Mouse (Mus musculus): ENCODE measurements around the gene Ggt6. TPM values are rescaled to one million over a fixed set of nuclear protein-coding genes. Genes with fewer than 3 reads are reported as not detected.

Gene Ggt6
- polyA plus RNA-seq, 1 experiment from 2014 or later, result not detected

- no peak overlapping the region for H3K4me2 ChIP-seq (replicated peaks; ENCODE audit: low read depth, low read length)
- no peaks in the 10 kb centered on the region for H3K4me1 ChIP-seq (replicated peaks; ENCODE audit: control insufficient read depth, insufficient read depth, low read length)
- H3K27ac ChIP-seq (ENCODE audit: low read depth, low read length), result no peak overlapping the region
- no peak overlapping the region for H3K9ac ChIP-seq (ENCODE audit: low read depth, low read length)
- 93% methylated on average over 10 of the region's 10 CpGs for WGBS
- no peaks in the 10 kb centered on the region for H3K9me3 ChIP-seq (ENCODE audit: control insufficient read depth, low read length)
- ATAC-seq (ENCODE audit: low FRiP score), result no peak
- DNase-seq (ENCODE audit: low spot score), result no peak
- no peaks in the 10 kb centered on the region for H3K36me3 ChIP-seq (ENCODE audit: control insufficient read depth, insufficient read depth, low read length)
- H3K27me3 ChIP-seq (ENCODE audit: control insufficient read depth, insufficient read depth, low read length), result no peaks in the 10 kb centered on the region
- no peak overlapping the region for H3K4me3 ChIP-seq (ENCODE audit: low read depth, low read length)
Observed at GRCm38 (mm10) chr11:72397072-72397471, 38.3 kb upstream of the Ggt6 start.

- ATAC-seq (ENCODE audit: low FRiP score) (no peak), DNase-seq (ENCODE audit: low spot score) (no peak)
- 86% methylated on average over 8 of the region's 8 CpGs for WGBS
- Histone ChIP-seq H3K27me3 (ENCODE audit: control insufficient read depth, insufficient read depth, low read length) (no peaks in the 10 kb centered on the region), H3K4me3 (ENCODE audit: low read depth, low read length) (no peak overlapping the region), H3K36me3 (ENCODE audit: control insufficient read depth, insufficient read depth, low read length) (no peaks in the 10 kb centered on the region), H3K9ac (ENCODE audit: low read depth, low read length) (no peak overlapping the region), H3K4me1 (replicated peaks; ENCODE audit: control insufficient read depth, insufficient read depth, low read length) (no peaks in the 10 kb centered on the region), H3K9me3 (ENCODE audit: control insufficient read depth, low read length) (no peaks in the 10 kb centered on the region), H3K4me2 (replicated peaks; ENCODE audit: low read depth, low read length) (no peak overlapping the region), H3K27ac (ENCODE audit: low read depth, low read length) (no peak overlapping the region)
Observed at GRCm38 (mm10) chr11:72397811-72398525, 37.4 kb upstream of the Ggt6 start.

- no peak for ATAC-seq (ENCODE audit: low FRiP score)
- Histone ChIP-seq H3K9me3 (ENCODE audit: control insufficient read depth, low read length) (no peaks in the 10 kb centered on the region), H3K27me3 (ENCODE audit: control insufficient read depth, insufficient read depth, low read length) (no peaks in the 10 kb centered on the region), H3K4me1 (replicated peaks; ENCODE audit: control insufficient read depth, insufficient read depth, low read length) (no peaks in the 10 kb centered on the region; the same call in 1 of the 2 replicates), H3K9ac (ENCODE audit: low read depth, low read length) (no peak overlapping the region), H3K27ac (ENCODE audit: low read depth, low read length) (no peak overlapping the region), H3K4me2 (replicated peaks; ENCODE audit: low read depth, low read length) (no peak overlapping the region), H3K4me3 (ENCODE audit: low read depth, low read length) (no peak overlapping the region), H3K36me3 (ENCODE audit: control insufficient read depth, insufficient read depth, low read length) (no peaks in the 10 kb centered on the region)
- no peak for DNase-seq (ENCODE audit: low spot score)
- WGBS, result 78% methylated on average over 12 of the region's 12 CpGs
Observed at GRCm38 (mm10) chr11:72401068-72401467, 34.3 kb upstream of the Ggt6 start.

- DNase-seq (ENCODE audit: low spot score) (no peak), ATAC-seq (ENCODE audit: low FRiP score) (no peak)
- H3K27me3 ChIP-seq (ENCODE audit: control insufficient read depth, insufficient read depth, low read length), result no peaks in the 10 kb centered on the region
- H3K9ac ChIP-seq (ENCODE audit: low read depth, low read length), result no peak overlapping the region
- no peak overlapping the region for H3K4me3 ChIP-seq (ENCODE audit: low read depth, low read length)
- no peak overlapping the region for H3K27ac ChIP-seq (ENCODE audit: low read depth, low read length)
- H3K4me1 ChIP-seq (replicated peaks; ENCODE audit: control insufficient read depth, insufficient read depth, low read length), result no peaks in the 10 kb centered on the region; the same call in 1 of the 2 replicates
- no peaks in the 10 kb centered on the region for H3K36me3 ChIP-seq (ENCODE audit: control insufficient read depth, insufficient read depth, low read length)
- 64% methylated on average over 5 of the region's 5 CpGs for WGBS
- no peaks in the 10 kb centered on the region for H3K9me3 ChIP-seq (ENCODE audit: control insufficient read depth, low read length)
- no peak overlapping the region for H3K4me2 ChIP-seq (replicated peaks; ENCODE audit: low read depth, low read length)
Observed at GRCm38 (mm10) chr11:72402017-72402416, 33.3 kb upstream of the Ggt6 start.

GRCm38 (mm10) chr11:72402969-72403368, 32.4 kb upstream of the Ggt6 start:
- H3K4me2 ChIP-seq (replicated peaks; ENCODE audit: low read depth, low read length), result no peak overlapping the region
- H3K4me1 ChIP-seq (replicated peaks; ENCODE audit: control insufficient read depth, insufficient read depth, low read length), result no peaks in the 10 kb centered on the region; the same call in 1 of the 2 replicates
- ATAC-seq (ENCODE audit: low FRiP score) (no peak), DNase-seq (ENCODE audit: low spot score) (no peak)
- no peak overlapping the region for H3K4me3 ChIP-seq (ENCODE audit: low read depth, low read length)
- H3K36me3 ChIP-seq (ENCODE audit: control insufficient read depth, insufficient read depth, low read length), result no peaks in the 10 kb centered on the region
- WGBS, result 88% methylated on average over 12 of the region's 12 CpGs
- no peaks in the 10 kb centered on the region for H3K27me3 ChIP-seq (ENCODE audit: control insufficient read depth, insufficient read depth, low read length)
- H3K9ac ChIP-seq (ENCODE audit: low read depth, low read length), result no peak overlapping the region
- no peaks in the 10 kb centered on the region for H3K9me3 ChIP-seq (ENCODE audit: control insufficient read depth, low read length)
- H3K27ac ChIP-seq (ENCODE audit: low read depth, low read length), result no peak overlapping the region

GRCm38 (mm10) chr11:72405532-72405931, 29.8 kb upstream of the Ggt6 start:
- H3K36me3 ChIP-seq (ENCODE audit: control insufficient read depth, insufficient read depth, low read length), result no peaks in the 10 kb centered on the region
- H3K9ac ChIP-seq (ENCODE audit: low read depth, low read length), result no peak overlapping the region
- H3K4me3 ChIP-seq (ENCODE audit: low read depth, low read length), result no peak overlapping the region
- no peak overlapping the region for H3K27ac ChIP-seq (ENCODE audit: low read depth, low read length)
- H3K4me2 ChIP-seq (replicated peaks; ENCODE audit: low read depth, low read length), result no peak overlapping the region
- no peaks in the 10 kb centered on the region; the same call in 1 of the 2 replicates for H3K4me1 ChIP-seq (replicated peaks; ENCODE audit: control insufficient read depth, insufficient read depth, low read length)
- no peak for ATAC-seq (ENCODE audit: low FRiP score)
- H3K9me3 ChIP-seq (ENCODE audit: control insufficient read depth, low read length), result no peaks in the 10 kb centered on the region
- peaks cover under 1% of the 10 kb centered on the region; the same call in 1 of the 2 replicates for H3K27me3 ChIP-seq (ENCODE audit: control insufficient read depth, insufficient read depth, low read length)
- DNase-seq (ENCODE audit: low spot score), result no peak
- WGBS, result 62% methylated on average over 4 of the region's 4 CpGs

GRCm38 (mm10) chr11:72406079-72406675, 29.1 kb upstream of the Ggt6 start:
- ATAC-seq (ENCODE audit: low FRiP score), result no peak
- H3K27ac ChIP-seq (ENCODE audit: low read depth, low read length), result no peak overlapping the region

GRCm38 (mm10) chr11:72407081-72407480, 28.2 kb upstream of the Ggt6 start:
- WGBS, result 17% methylated on average over 3 of the region's 3 CpGs
- ATAC-seq (ENCODE audit: low FRiP score), result no peak

More at GRCm38 (mm10) chr11:72406079-72406675, 29.1 kb upstream of the Ggt6 start:
- DNase-seq (ENCODE audit: low spot score), result no peak
- Histone ChIP-seq H3K4me1 (replicated peaks; ENCODE audit: control insufficient read depth, insufficient read depth, low read length) (no peaks in the 10 kb centered on the region; the same call in 1 of the 2 replicates), H3K36me3 (ENCODE audit: control insufficient read depth, insufficient read depth, low read length) (no peaks in the 10 kb centered on the region), H3K9me3 (ENCODE audit: control insufficient read depth, low read length) (no peaks in the 10 kb centered on the region), H3K4me3 (ENCODE audit: low read depth, low read length) (no peak overlapping the region), H3K4me2 (replicated peaks; ENCODE audit: low read depth, low read length) (no peak overlapping the region), H3K27me3 (ENCODE audit: control insufficient read depth, insufficient read depth, low read length) (peaks cover 3% of the 10 kb centered on the region), H3K9ac (ENCODE audit: low read depth, low read length) (no peak overlapping the region)
- 50% methylated on average over 8 of the region's 8 CpGs for WGBS

GRCm38 (mm10) chr11:72407574-72407973, 27.8 kb upstream of the Ggt6 start:
- Histone ChIP-seq H3K9me3 (ENCODE audit: control insufficient read depth, low read length) (no peaks in the 10 kb centered on the region), H3K4me2 (replicated peaks; ENCODE audit: low read depth, low read length) (no peak overlapping the region), H3K4me3 (ENCODE audit: low read depth, low read length) (no peak overlapping the region), H3K27me3 (ENCODE audit: control insufficient read depth, insufficient read depth, low read length) (peaks cover 3% of the 10 kb centered on the region), H3K9ac (ENCODE audit: low read depth, low read length) (no peak overlapping the region), H3K36me3 (ENCODE audit: control insufficient read depth, insufficient read depth, low read length) (no peaks in the 10 kb centered on the region), H3K27ac (ENCODE audit: low read depth, low read length) (no peak overlapping the region), H3K4me1 (replicated peaks; ENCODE audit: control insufficient read depth, insufficient read depth, low read length) (no peaks in the 10 kb centered on the region; the same call in 1 of the 2 replicates)
- DNase-seq (ENCODE audit: low spot score) (no peak), ATAC-seq (ENCODE audit: low FRiP score) (no peak)
- 17% methylated on average over 7 of the region's 7 CpGs for WGBS

More at GRCm38 (mm10) chr11:72407081-72407480, 28.2 kb upstream of the Ggt6 start:
- Histone ChIP-seq H3K9me3 (ENCODE audit: control insufficient read depth, low read length) (no peaks in the 10 kb centered on the region), H3K27me3 (ENCODE audit: control insufficient read depth, insufficient read depth, low read length) (peaks cover 3% of the 10 kb centered on the region), H3K4me1 (replicated peaks; ENCODE audit: control insufficient read depth, insufficient read depth, low read length) (no peaks in the 10 kb centered on the region; the same call in 1 of the 2 replicates), H3K27ac (ENCODE audit: low read depth, low read length) (no peak overlapping the region), H3K4me2 (replicated peaks; ENCODE audit: low read depth, low read length) (no peak overlapping the region), H3K4me3 (ENCODE audit: low read depth, low read length) (no peak overlapping the region), H3K9ac (ENCODE audit: low read depth, low read length) (no peak overlapping the region), H3K36me3 (ENCODE audit: control insufficient read depth, insufficient read depth, low read length) (no peaks in the 10 kb centered on the region)
- no peak for DNase-seq (ENCODE audit: low spot score)

Data from hindbrain, embryonic 11.5 days (tissue).